Mouse (Mus musculus): Measurements from ENCODE around the gene Six2. TPM values are rescaled to one million over a fixed set of nuclear protein-coding genes. Genes with fewer than 3 reads are reported as not detected.

Six2 gene
- polyA plus RNA-seq, 1 experiment, result 14.4 TPM

DNA sequence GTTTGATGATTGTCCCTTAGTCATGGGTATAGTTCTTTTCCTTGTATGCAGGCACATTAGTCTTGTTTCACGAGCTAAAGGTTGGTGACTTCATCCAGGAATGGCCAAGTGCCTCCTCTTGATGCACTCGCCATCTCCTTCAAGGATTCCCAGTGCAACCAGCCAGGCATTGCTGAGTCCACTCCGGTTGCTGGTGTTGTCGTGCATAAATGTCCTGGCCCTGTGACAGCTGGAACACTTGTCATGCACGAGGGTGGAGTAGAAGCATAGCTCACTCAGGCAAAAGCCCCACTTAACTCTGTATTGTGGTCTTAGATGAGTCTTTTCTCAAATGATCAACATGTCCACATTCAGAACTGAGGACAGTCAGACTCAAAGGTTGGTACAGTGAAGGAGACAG, 35.1 kb upstream of the Six2 start:
- TF ChIP-seq POLR2A (IDR thresholded peaks at IDR 0.05; ENCODE audit: control insufficient read depth, extremely low read depth, insufficient read depth, low read length, poor library complexity) (no peak), CTCF (IDR thresholded peaks at IDR 0.05; ENCODE audit: borderline replicate concordance, control insufficient read depth, extremely low read depth, insufficient read depth, low read length, poor library complexity) (no peak)
- H3K27ac ChIP-seq (ENCODE audit: control insufficient read depth, insufficient read depth, low read length), result no peak overlapping the region
- 90% methylated on average over 5 of the region's 5 CpGs for WGBS
- no peaks in the 10 kb centered on the region for H3K27me3 ChIP-seq (ENCODE audit: control insufficient read depth, insufficient read depth, low read length)
- no peak overlapping the region for H3K4me3 ChIP-seq (ENCODE audit: control insufficient read depth, insufficient read depth, low read length)
- no peaks in the 10 kb centered on the region for H3K4me1 ChIP-seq (replicated peaks; ENCODE audit: control insufficient read depth, insufficient read depth, low read length)
- no peak for DNase-seq
- H3K36me3 ChIP-seq (ENCODE audit: control insufficient read depth, insufficient read depth, low read length), result no peaks in the 10 kb centered on the region

DNA sequence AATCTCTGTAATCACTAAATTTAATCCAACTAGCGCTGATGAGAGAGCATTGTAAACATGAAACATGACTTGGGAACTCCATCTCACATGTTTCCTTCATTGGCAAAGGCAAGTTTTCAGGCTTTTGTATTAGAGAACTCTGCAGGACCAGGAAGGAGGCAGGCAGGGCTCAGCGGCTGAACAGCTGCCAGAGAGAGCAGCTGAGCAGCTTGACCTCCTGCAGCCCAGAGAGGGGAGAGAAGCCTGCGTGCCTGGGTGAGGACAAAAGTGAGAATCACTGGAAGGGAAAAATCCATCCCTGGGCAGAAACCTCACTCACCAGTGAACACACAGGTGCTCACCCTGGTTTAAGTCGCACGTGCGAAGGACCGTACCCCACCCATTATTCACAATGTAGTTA, 29.2 kb upstream of the Six2 start:
- 89% methylated on average over 7 of the region's 7 CpGs for WGBS
- DNase-seq, result no peak
- Histone ChIP-seq H3K4me3 (ENCODE audit: control insufficient read depth, insufficient read depth, low read length) (no peak overlapping the region), H3K27me3 (ENCODE audit: control insufficient read depth, insufficient read depth, low read length) (no peaks in the 10 kb centered on the region), H3K27ac (ENCODE audit: control insufficient read depth, insufficient read depth, low read length) (no peak overlapping the region), H3K36me3 (ENCODE audit: control insufficient read depth, insufficient read depth, low read length) (no peaks in the 10 kb centered on the region), H3K4me1 (replicated peaks; ENCODE audit: control insufficient read depth, insufficient read depth, low read length) (no peaks in the 10 kb centered on the region)
- TF ChIP-seq CTCF (IDR thresholded peaks at IDR 0.05; ENCODE audit: borderline replicate concordance, control insufficient read depth, extremely low read depth, insufficient read depth, low read length, poor library complexity), result no peak
- no peak for TF ChIP-seq POLR2A (IDR thresholded peaks at IDR 0.05; ENCODE audit: control insufficient read depth, extremely low read depth, insufficient read depth, low read length, poor library complexity)

DNA sequence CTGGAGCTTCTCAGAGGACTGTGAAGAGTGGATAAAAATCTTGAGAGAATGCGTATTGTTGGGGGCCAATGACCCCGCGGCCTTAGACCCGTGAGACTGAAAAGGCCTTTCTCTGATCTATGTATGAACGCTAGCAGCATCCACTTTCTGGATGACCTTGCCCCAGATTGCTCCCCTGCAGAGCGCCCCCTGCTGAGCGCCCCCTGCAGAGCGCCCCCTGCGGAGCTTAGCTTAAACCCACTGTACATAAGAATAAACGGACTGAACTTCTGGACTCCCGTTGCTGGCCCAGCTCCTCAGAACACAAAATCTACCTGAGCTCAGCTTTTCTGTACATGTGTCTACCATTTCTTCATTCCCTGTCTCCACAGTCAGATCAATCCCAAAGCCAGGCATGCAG, 27.7 kb upstream of the Six2 start:
- Histone ChIP-seq H3K36me3 (ENCODE audit: control insufficient read depth, insufficient read depth, low read length) (no peaks in the 10 kb centered on the region), H3K4me1 (replicated peaks; ENCODE audit: control insufficient read depth, insufficient read depth, low read length) (no peaks in the 10 kb centered on the region), H3K4me3 (ENCODE audit: control insufficient read depth, insufficient read depth, low read length) (no peak overlapping the region), H3K27ac (ENCODE audit: control insufficient read depth, insufficient read depth, low read length) (no peak overlapping the region), H3K27me3 (ENCODE audit: control insufficient read depth, insufficient read depth, low read length) (no peaks in the 10 kb centered on the region)
- TF ChIP-seq CTCF (IDR thresholded peaks at IDR 0.05; ENCODE audit: borderline replicate concordance, control insufficient read depth, extremely low read depth, insufficient read depth, low read length, poor library complexity) (no peak), POLR2A (IDR thresholded peaks at IDR 0.05; ENCODE audit: control insufficient read depth, extremely low read depth, insufficient read depth, low read length, poor library complexity) (no peak)
- no peak for DNase-seq
- WGBS, result 93% methylated on average over 11 of the region's 11 CpGs

DNA sequence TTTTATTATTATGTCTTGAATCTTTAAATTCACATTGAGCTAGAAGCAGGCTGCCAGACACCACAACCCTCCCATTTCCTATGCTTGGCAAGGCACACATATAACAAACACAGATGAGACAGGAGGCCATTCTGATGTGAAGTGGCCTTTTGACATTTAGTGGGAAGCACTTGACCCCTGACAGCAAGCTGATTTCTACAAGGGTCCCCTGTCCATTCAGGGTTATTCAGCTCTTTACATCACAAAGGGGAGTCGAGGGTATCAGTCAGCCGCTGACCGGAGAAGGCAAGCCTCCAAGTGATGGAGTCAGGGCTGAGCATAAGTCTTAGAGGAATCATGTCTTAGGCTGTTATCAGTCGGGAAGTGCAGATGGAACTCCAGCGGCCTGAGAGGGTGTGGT, 26.3 kb upstream of the Six2 start:
- DNase-seq, result no peak
- no peak overlapping the region for H3K27ac ChIP-seq (ENCODE audit: control insufficient read depth, insufficient read depth, low read length)
- H3K27me3 ChIP-seq (ENCODE audit: control insufficient read depth, insufficient read depth, low read length), result no peaks in the 10 kb centered on the region
- WGBS, result 90% methylated on average over 5 of the region's 5 CpGs
- TF ChIP-seq POLR2A (IDR thresholded peaks at IDR 0.05; ENCODE audit: control insufficient read depth, extremely low read depth, insufficient read depth, low read length, poor library complexity) (no peak), CTCF (IDR thresholded peaks at IDR 0.05; ENCODE audit: borderline replicate concordance, control insufficient read depth, extremely low read depth, insufficient read depth, low read length, poor library complexity) (no peak)
- no peaks in the 10 kb centered on the region for H3K4me1 ChIP-seq (replicated peaks; ENCODE audit: control insufficient read depth, insufficient read depth, low read length)
- no peak overlapping the region for H3K4me3 ChIP-seq (ENCODE audit: control insufficient read depth, insufficient read depth, low read length)
- H3K36me3 ChIP-seq (ENCODE audit: control insufficient read depth, insufficient read depth, low read length), result no peaks in the 10 kb centered on the region

DNA sequence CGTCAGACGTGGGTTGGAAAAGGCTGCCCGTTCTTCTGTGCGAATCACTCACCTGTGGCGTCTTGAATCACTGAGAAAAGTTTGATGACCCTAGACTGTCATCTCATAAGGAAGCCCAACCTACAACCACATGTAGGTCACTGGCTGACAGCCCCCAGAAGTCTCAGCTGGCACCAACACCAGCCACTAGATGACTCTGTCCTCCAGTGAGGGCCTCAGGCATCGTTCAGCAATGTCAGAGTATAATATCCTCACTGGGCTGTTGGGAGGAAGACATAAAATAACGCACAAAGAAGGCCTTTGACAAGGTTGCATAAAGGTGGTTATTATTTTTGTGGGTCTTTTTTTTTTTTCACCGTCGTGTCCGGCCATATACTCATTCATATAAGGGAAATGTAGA, 24.8 kb upstream of the Six2 start:
- Histone ChIP-seq H3K4me1 (replicated peaks; ENCODE audit: control insufficient read depth, insufficient read depth, low read length) (no peaks in the 10 kb centered on the region), H3K36me3 (ENCODE audit: control insufficient read depth, insufficient read depth, low read length) (no peaks in the 10 kb centered on the region), H3K4me3 (ENCODE audit: control insufficient read depth, insufficient read depth, low read length) (no peak overlapping the region), H3K27me3 (ENCODE audit: control insufficient read depth, insufficient read depth, low read length) (no peaks in the 10 kb centered on the region), H3K27ac (ENCODE audit: control insufficient read depth, insufficient read depth, low read length) (no peak overlapping the region)
- TF ChIP-seq POLR2A (IDR thresholded peaks at IDR 0.05; ENCODE audit: control insufficient read depth, extremely low read depth, insufficient read depth, low read length, poor library complexity) (no peak), CTCF (IDR thresholded peaks at IDR 0.05; ENCODE audit: borderline replicate concordance, control insufficient read depth, extremely low read depth, insufficient read depth, low read length, poor library complexity) (no peak)
- 65% methylated on average over 10 of the region's 10 CpGs for WGBS
- no peak for DNase-seq

DNA sequence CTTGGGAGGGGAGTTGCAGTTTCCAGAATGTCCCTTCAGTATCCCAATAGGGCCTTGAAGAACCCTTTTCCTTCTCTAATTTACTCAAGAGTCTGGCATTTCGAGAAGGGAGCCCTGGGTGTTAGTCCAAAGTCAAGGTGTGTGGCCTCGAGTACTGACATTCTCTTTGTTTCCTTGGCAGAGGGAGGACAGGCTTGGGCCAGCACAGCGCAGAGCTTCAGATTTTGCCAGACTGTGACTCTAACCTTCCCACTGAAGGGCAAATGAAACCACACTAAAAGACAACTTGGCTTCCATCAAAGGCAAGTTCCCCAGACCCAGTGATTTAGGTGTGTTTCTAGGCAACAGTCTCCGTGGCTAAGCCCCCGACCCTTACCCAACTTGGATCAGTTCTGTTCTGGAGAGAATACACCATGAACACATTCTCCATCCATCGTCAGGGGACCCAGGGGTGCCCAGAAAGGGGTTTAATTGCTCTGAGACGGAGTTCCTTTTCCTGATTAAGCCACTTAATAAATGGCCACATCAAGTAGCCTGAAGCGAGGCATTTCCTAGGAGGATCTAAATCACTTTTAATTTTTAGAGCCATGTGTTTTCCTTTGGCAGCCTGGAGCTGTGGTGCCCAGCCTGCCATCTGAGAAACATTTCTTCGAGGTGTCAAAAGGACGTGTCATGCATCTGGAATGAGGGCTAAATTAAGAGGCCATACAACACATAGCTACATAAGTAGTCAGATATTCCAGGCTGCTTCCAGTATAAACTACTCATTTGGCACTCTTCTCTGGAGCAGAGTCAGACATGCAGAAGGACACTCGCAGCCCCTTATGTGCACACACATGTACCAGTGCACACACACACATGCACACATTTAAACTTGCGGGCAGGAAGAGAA, 16.5 kb upstream of the Six2 start:
- Histone ChIP-seq H3K27ac (ENCODE audit: control insufficient read depth, insufficient read depth, low read length) (no peak overlapping the region), H3K4me1 (replicated peaks; ENCODE audit: control insufficient read depth, insufficient read depth, low read length) (no peaks in the 10 kb centered on the region), H3K27me3 (ENCODE audit: control insufficient read depth, insufficient read depth, low read length) (no peaks in the 10 kb centered on the region), H3K36me3 (ENCODE audit: control insufficient read depth, insufficient read depth, low read length) (no peaks in the 10 kb centered on the region), H3K4me3 (ENCODE audit: control insufficient read depth, insufficient read depth, low read length) (no peak overlapping the region)
- TF ChIP-seq CTCF (IDR thresholded peaks at IDR 0.05; ENCODE audit: borderline replicate concordance, control insufficient read depth, extremely low read depth, insufficient read depth, low read length, poor library complexity), result no peak
- TF ChIP-seq POLR2A (IDR thresholded peaks at IDR 0.05; ENCODE audit: control insufficient read depth, extremely low read depth, insufficient read depth, low read length, poor library complexity), result no peak
- no peak for DNase-seq
- WGBS, result 82% methylated on average over 12 of the region's 12 CpGs
